Mouse (Mus musculus): ENCODE data around the gene Aars2.

DNA sequence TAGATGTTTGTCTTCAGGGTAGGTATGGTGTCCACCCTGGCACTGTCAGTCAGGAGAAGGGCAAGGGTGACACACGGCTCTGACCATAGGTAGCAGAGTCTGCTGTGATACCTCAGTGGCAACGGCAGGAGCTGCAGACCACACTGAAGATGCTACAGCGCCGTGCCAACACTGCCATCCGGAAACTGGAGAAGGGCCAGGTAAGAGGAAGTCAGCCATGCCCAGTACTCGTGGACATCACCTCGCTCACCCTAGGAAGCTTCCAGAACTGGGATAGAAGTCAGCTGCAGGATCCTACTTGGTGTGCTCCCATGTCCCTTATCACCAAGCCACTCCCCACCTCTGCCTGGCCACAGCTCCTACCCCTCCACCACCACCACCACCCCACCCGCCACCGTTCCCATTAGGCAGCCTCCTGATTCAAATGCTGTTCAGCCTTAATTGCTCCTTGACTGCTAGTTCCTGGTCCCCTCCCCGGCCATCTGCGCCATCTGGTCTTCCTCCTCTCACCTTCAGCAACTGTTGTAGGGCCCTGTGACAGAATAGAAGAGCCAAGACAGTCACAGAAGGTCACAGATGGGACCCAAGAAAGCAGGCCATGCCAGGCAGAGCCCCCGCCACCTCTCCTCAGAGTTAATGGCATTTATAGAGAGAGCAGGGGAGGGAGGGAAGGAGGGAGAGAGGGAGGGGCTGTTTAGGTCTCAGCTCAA is 12.3 kb downstream of the Aars2 start:
- TF ChIP-seq EP300 (optimal IDR thresholded peaks at IDR 0.05), result no peak
- TF ChIP-seq CTCF (IDR thresholded peaks at IDR 0.05; ENCODE audit: low read depth), result no peak
